Mouse (Mus musculus) kidney, embryonic 16.5 days (tissue): Measurements from ENCODE around the gene Gm10563. TPM values are rescaled to one million over a fixed set of nuclear protein-coding genes. Genes with fewer than 3 reads are reported as not detected.

ENCODE experiments used
- ATAC-seq: fragments of 200-750 bp; cut with Nextera tagmentation; 2 replicates; pipeline ENCODE4 v1.8.0; 2017; ENCODE audit warnings: moderate TSS enrichment; ENCODE audit not compliant: low FRiP score, low TSS enrichment
- H3K27ac ChIP-seq: fragments of 300-500 bp; sonication (generic); 2 replicates; pipeline ENCODE4 v1.5.1; 2014; ENCODE audit warnings: low read length
- H3K27me3 ChIP-seq: fragments of 300-500 bp; sonication (generic); 2 replicates; pipeline ENCODE4 v1.6.1; 2014; ENCODE audit warnings: low read length, control low read depth, mixed read lengths; ENCODE audit not compliant: insufficient read depth
- H3K36me3 ChIP-seq: fragments of 300-500 bp; sonication (generic); 2 replicates; pipeline ENCODE4 v1.6.1; 2014; ENCODE audit warnings: low read length, control low read depth, mixed read lengths; ENCODE audit not compliant: insufficient read depth
- H3K4me1 ChIP-seq: fragments of 300-500 bp; sonication (generic); 2 replicates; pipeline ENCODE4 v1.6.1; 2014; ENCODE audit warnings: low read length, control low read depth, mixed read lengths; ENCODE audit not compliant: insufficient read depth
- H3K4me2 ChIP-seq: fragments of 300-500 bp; sonication (generic); replicated peaks from 2 replicates; pipeline ENCODE4 v1.6.1; 2014; ENCODE audit warnings: low read depth, low read length
- H3K4me3 ChIP-seq: fragments of 300-500 bp; sonication (generic); 2 replicates; pipeline ENCODE4 v1.5.1; 2014; ENCODE audit warnings: mild to moderate bottlenecking, low read length
- H3K9ac ChIP-seq: fragments of 300-500 bp; sonication (generic); replicated peaks from 2 replicates; pipeline ENCODE4 v1.6.1; 2014; ENCODE audit warnings: low read length
- H3K9me3 ChIP-seq: fragments of 300-500 bp; sonication (generic); 2 replicates; pipeline ENCODE4 v1.6.1; 2016; ENCODE audit warnings: low read length, control low read depth
- WGBS: fragments of 180-500 bp; shearing (Covaris S2); extraction: QIAGEN DNeasy Blood & Tissue Kit; methylation state at CpG from one replicate; pipeline ENCODE4 v1.1.7; 2014; 5-methylcytosine and 5-hydroxymethylcytosine counted together
- polyA plus RNA-seq: library from polyadenylated mRNA; unstranded; fragments of >200 nt; fragmentation: Nextera tagmentation; extraction: Ambion mirVana; gene quantifications from 2 replicates; pipeline ENCODE4 v1.2.1, GENCODE M21; 2015

Gene Gm10563
- polyA plus RNA-seq, 1 experiment from 2014 or later, result not detected

DNA sequence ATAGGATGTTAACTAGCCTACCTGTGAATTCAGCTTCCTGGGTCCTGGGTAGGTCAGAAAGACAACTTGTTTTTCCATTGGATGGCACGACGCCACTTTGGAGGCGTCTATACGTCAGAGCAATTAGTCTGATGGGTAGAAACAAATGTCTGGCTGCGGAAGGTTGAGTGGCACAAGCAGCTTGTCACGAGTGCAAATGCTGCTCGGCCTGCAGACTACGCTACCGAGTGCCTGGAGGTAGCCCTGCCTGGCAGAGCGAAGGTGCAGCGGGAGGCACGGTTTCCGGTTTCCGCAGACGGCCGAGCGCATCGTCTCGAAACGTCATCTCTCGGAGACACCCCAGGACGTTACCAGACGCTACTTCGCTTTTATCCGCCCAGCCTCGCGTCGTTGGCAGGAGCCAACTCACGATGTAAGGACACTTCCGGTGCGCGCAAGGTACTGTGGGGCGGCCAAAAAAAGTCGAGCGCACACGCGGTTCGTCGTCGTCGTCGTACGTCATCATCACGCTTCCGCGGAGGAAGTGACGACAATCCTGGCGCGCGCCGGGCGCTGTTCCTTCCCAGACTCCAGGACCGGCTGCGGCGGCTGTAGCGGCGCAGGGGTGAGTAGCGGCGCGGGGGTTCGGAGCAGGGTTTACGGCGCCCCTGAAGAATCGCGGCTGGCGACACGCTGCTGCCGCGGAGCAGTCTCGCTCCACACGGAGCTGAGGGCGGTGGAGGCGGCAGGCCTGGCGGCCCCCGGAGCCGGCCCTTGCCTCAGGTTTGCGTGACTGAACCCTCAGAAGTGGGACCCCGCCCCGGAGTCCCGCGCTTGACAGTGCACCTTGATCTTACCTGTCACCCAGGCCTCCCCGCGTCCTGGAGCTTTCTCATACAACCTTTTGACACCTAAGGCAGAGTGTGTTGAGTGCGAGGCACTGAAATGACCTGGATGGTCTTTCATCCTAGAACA lies 20.6 kb downstream of the Gm10563 start, which contains the start of gene Cdk11b:
Cdk11b (plus strand) TSS at position 517 of the 954 bp plus-strand sequence.
- H3K9me3 ChIP-seq, result no peaks in the 10 kb centered on the region
- peak within 1 kb of the TSS; percentile 95 for H3K27ac ChIP-seq
- peak; percentile 100 for ATAC-seq
- peak within 1 kb of the TSS; percentile 88 for H3K9ac ChIP-seq
- H3K27me3 ChIP-seq, result no peaks in the 10 kb centered on the region
- H3K36me3 ChIP-seq, result peaks cover 26% of the 10 kb centered on the region
- peak within 1 kb of the TSS; percentile 89 for H3K4me2 ChIP-seq
- H3K4me3 ChIP-seq, result peak within 1 kb of the TSS; percentile 92
- H3K4me1 ChIP-seq, result peaks cover 8% of the 10 kb centered on the region; the same call in 1 of the 2 replicates
- under 1% methylated on average over 84 of the region's 84 CpGs for WGBS

DNA sequence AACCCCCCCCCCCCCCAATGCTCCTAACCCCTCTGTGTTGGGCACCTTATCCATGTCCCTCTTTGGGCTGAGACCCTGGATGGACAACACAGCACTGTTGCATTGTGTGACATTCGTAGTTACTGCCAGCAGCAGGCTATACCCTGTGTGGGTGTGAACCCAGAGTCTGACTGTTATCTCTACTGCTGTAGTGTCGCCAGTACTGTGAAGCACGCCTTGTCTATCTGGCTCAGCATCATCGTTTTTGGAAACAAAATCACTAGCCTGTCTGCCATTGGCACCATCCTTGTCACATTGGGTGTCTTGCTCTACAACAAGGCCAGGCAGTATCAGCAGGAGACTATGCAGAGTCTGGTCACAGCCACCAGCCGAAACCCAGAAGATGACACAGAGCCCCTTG lies 26.9 kb downstream of the Gm10563 start:
- Histone ChIP-seq H3K4me1 (peaks cover 1% of the 10 kb centered on the region; the same call in 1 of the 2 replicates), H3K9ac (no peak overlapping the region), H3K27ac (no peak overlapping the region), H3K36me3 (peaks cover 57% of the 10 kb centered on the region), H3K4me3 (no peak overlapping the region), H3K9me3 (no peaks in the 10 kb centered on the region), H3K4me2 (no peak overlapping the region), H3K27me3 (no peaks in the 10 kb centered on the region)
- no peak for ATAC-seq
- 92% methylated on average over 5 of the region's 5 CpGs for WGBS

DNA sequence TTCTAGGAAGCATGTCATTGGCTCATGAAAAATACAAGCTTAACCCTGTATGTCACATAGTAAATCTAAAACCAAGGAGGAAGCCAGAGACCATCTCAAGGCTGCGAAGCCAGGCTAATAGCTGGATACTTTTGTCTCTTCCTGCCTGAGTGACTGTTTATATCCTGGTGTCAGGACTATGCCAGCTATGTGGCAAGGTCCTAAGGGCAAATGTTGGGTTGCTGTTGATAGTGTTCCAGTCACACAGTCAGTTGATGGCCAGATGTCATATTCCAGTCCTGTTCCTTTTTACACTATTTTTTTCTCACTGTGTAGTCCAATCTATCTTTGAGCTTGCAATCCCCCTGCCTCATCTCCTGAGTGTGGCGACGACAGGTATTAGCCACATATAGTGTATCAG lies 31.9 kb downstream of the Gm10563 start:
- Histone ChIP-seq H3K27me3 (no peaks in the 10 kb centered on the region), H3K36me3 (peaks cover 73% of the 10 kb centered on the region), H3K4me1 (no peaks in the 10 kb centered on the region), H3K9me3 (no peaks in the 10 kb centered on the region), H3K27ac (no peak overlapping the region), H3K4me2 (no peak overlapping the region), H3K4me3 (no peak overlapping the region), H3K9ac (no peak overlapping the region)
- ATAC-seq, result no peak
- 96% methylated on average over 3 of the region's 3 CpGs for WGBS

DNA sequence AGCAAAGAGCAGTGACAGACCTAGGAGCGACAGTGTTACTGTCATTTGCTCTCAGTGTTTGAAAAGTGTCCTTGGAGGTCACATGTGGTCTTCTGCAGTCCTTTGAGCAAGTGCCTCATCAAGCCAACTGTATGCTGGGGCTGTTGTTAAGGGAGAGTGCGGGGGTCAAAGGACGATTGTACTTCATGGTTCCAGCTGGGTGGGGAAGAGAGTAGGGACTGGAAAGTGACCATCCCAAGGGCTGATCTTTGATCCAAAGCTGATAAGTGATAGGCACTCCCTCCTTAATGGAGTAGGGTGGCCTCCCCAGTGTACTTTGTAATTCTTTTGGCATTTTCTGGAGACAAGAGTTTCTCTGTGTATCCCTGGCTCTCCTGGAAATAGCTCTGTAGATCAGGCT lies 33.3 kb downstream of the Gm10563 start:
- no peaks in the 10 kb centered on the region for H3K4me1 ChIP-seq
- H3K4me2 ChIP-seq, result no peak overlapping the region
- no peaks in the 10 kb centered on the region for H3K9me3 ChIP-seq
- H3K4me3 ChIP-seq, result no peak overlapping the region
- no peaks in the 10 kb centered on the region for H3K27me3 ChIP-seq
- H3K27ac ChIP-seq, result no peak overlapping the region
- 94% methylated on average over 3 of the region's 3 CpGs for WGBS
- H3K36me3 ChIP-seq, result peaks cover 59% of the 10 kb centered on the region
- no peak for ATAC-seq
- H3K9ac ChIP-seq, result no peak overlapping the region

DNA sequence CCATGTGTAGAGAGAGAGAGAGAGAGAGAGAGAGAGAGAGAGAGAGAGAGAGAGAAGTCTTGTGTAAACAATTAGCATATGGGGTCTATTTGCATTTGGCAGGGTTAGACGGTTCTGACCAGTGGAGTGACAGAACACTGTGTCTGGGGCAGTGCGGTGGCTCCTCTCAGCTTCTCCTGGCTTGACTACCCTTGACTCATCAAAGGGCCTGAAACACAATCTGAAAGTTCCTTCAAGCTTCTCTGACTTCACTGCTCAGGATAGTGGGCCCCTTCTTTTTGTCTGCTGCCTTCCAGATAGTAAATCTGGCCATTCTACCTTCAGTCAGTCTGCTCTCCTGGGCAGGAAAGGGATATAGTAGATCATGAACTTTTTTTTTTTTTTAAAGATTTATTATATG lies 38.4 kb downstream of the Gm10563 start:
- Histone ChIP-seq H3K27me3 (no peaks in the 10 kb centered on the region), H3K4me1 (peaks cover 6% of the 10 kb centered on the region; the same call in 1 of the 2 replicates), H3K4me2 (no peak overlapping the region), H3K9ac (no peak overlapping the region), H3K4me3 (no peak overlapping the region), H3K27ac (no peak overlapping the region), H3K9me3 (no peaks in the 10 kb centered on the region), H3K36me3 (peaks cover 21% of the 10 kb centered on the region)
- WGBS, result 32% methylated on average over 2 of the region's 2 CpGs
- ATAC-seq, result peak; percentile 52; the same call in 1 of the 2 replicates

DNA sequence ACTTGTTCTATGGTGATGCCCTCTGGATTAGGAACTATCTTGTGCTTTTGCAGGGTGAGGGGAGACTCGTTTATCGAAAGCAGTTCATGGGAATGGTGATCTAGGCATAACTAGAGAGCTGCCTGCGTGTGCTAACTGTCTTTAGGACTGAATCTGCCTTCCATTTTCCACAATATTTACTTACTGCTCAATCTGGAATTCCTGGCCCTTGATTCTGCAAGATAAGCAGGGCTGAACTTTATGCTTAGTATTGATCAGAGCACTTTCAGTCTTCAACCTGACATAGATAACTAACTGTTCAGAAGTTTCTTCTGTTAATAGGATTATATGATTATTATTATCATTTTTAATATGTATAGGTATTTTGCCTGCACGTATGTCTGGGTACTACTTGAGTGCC lies 40.1 kb downstream of the Gm10563 start:
- ATAC-seq, result no peak
- no peaks in the 10 kb centered on the region for H3K27me3 ChIP-seq
- H3K9ac ChIP-seq, result no peak overlapping the region
- no peak overlapping the region for H3K27ac ChIP-seq
- 91% methylated on average over 4 of the region's 4 CpGs for WGBS
- H3K36me3 ChIP-seq, result peaks cover 8% of the 10 kb centered on the region; the same call in 1 of the 2 replicates
- no peaks in the 10 kb centered on the region for H3K9me3 ChIP-seq
- no peak overlapping the region for H3K4me3 ChIP-seq
- peaks cover 12% of the 10 kb centered on the region for H3K4me1 ChIP-seq
- no peak overlapping the region for H3K4me2 ChIP-seq

DNA sequence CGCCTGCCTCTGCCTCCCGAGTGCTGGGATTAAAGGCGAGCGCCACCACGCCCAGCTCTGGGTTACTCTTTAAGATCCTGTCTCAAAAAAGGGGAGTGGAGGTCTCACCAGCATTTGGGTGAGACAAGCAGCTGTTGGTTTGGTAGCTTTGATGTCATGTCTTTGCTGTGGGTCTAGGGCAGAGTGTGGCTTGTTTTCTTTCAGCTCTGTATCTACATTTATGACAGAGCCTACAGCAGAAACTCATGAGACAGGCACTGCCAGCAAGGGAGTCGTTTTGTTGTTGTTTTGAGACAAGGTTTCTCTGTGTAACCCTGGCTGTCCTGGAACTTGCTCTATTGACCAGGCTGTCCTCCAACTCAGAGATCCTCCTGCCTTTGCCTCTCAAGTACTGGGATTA lies 41.4 kb downstream of the Gm10563 start:
- no peaks in the 10 kb centered on the region for H3K9me3 ChIP-seq
- H3K4me2 ChIP-seq, result no peak overlapping the region
- H3K4me3 ChIP-seq, result no peak overlapping the region
- no peak for ATAC-seq
- no peaks in the 10 kb centered on the region for H3K27me3 ChIP-seq
- no peak overlapping the region for H3K9ac ChIP-seq
- no peak overlapping the region for H3K27ac ChIP-seq
- peaks cover 12% of the 10 kb centered on the region for H3K4me1 ChIP-seq
- whole genome bisulfite sequencing, result 95% methylated on average over 6 of the region's 6 CpGs
- H3K36me3 ChIP-seq, result peaks cover 2% of the 10 kb centered on the region; the same call in 1 of the 2 replicates

DNA sequence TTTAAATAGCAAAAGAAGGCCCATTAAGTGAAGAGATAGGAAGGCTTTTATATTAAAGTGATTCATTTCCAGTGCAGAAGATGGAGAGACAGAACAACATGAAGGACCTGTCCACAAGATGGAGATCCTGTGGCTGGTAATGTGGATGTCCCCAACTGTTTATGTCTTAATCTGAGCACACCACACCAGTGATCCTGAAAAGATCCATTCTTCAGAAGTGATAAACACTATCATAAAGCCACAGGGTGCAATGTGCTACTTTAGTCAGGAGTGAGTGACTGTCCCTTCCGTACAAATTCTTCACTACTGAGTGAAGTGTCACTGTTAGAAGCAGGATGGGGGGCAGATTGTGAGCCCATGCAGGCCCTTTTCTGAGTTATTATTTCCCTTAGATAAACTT lies 42.5 kb downstream of the Gm10563 start:
- Histone ChIP-seq H3K27ac (no peak overlapping the region), H3K4me1 (peaks cover 12% of the 10 kb centered on the region), H3K9me3 (no peaks in the 10 kb centered on the region), H3K4me3 (peak overlapping the region; percentile 69), H3K4me2 (peak overlapping the region; percentile 95), H3K9ac (peak overlapping the region; percentile 94; the same call in 1 of the 2 replicates), H3K27me3 (no peaks in the 10 kb centered on the region), H3K36me3 (peaks cover 2% of the 10 kb centered on the region; the same call in 1 of the 2 replicates)
- 88% methylated on average over 1 of the region's 1 CpGs for WGBS
- ATAC-seq, result no peak

DNA sequence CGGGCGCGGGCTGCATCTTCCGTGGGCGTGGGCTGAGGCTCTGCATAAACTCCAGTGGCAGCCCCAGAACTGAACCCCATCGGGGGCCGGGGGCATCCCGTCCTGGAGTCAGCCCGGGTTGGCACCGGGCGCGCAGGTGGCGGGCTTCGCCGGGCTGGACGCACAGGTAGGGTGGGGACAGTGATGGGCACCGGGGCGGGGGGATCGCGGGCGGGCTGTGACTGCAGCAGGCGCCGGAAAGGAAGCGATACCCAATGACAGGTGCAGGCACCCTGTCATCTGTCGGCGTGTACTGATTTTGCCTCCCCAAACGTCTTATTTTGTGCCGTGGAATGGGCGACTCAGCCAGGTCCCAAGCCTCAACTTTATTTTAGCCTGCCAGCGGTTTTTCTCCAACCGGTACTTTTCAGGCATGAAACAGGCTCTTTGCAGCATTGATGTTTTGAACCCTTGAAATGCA lies 43.2 kb downstream of the Gm10563 start:
- H3K27me3 ChIP-seq, result no peaks in the 10 kb centered on the region
- peaks cover 2% of the 10 kb centered on the region; the same call in 1 of the 2 replicates for H3K36me3 ChIP-seq
- peak overlapping the region; percentile 95 for H3K4me2 ChIP-seq
- WGBS, result 1% methylated on average over 31 of the region's 31 CpGs
- peaks cover 12% of the 10 kb centered on the region for H3K4me1 ChIP-seq
- H3K9ac ChIP-seq, result peak overlapping the region; percentile 94
- H3K9me3 ChIP-seq, result no peaks in the 10 kb centered on the region
- H3K4me3 ChIP-seq, result peak overlapping the region; percentile 69
- peak overlapping the region; percentile 99 for H3K27ac ChIP-seq
- ATAC-seq, result peak; percentile 60; the same call in 1 of the 2 replicates
